Mouse (Mus musculus) heart, adult 2 months (tissue): ENCODE results near the gene Nrp2.

Experiments
- CTCF ChIP-seq: fragments of 200-600 bp; IDR thresholded peaks from 2 replicates; pipeline ENCODE4 v1.8.1; 2022; ENCODE audit warnings: antibody characterized with exemption, mild to moderate bottlenecking, moderate library complexity
- EP300 ChIP-seq: fragments of 200-500 bp; IDR thresholded peaks from 2 replicates; pipeline ENCODE4 v1.6.1; 2011; ENCODE audit warnings: low read depth, low read length, control low read depth; ENCODE audit not compliant: insufficient read depth

GRCm38 (mm10) chr1:62828156-62828555 is 125.1 kb downstream of the Nrp2 start:
- TF ChIP-seq CTCF (no peak), EP300 (no peak)
